In the genomic region with DNA sequence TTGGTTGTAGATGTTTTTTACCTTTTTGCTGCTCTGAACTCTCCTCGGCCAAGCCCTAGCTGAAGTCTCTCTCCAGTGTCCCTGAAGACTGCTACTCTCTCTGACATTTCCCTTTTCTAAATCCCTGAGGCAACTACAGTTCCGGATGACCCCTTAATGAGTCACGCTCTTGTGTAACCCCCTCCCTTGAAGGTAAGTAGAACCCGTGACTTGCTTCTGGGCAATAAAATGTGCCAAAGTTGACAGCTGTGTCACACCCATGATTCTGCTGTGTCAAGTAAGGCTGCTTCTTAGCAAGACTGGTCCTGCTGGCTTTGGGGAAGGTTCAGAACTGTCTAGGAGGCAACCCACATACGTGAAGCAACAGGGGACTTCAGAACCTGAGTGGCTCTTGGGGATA, we compare ENCODE assay signal across 16 mouse cellular contexts. TPM values are rescaled to one million over a fixed set of nuclear protein-coding genes. Genes with fewer than 3 reads are reported as not detected.
DNase-seq lines count a peak whose midpoint lies in the region; ATAC-seq and TF ChIP-seq lines count a peak whose summit lies in the region.
"Had no signal": no experiment of that assay in that cellular context is flagged by ENCODE, and none has a peak within 500 bp of the region (broad histone marks: within the 10 kb centered on the region; RNA-seq: fewer than 3 reads in every experiment).

No protein-coding gene starts in this region.

- H3K4me2 ChIP-seq in intestine, postnatal 0 days (replicated peaks; ENCODE audit: low read depth) = no peak overlapping the region
- no peak overlapping the region for H3K4me2 ChIP-seq in stomach, postnatal 0 days (replicated peaks; ENCODE audit: low read depth)
- H3K4me2 ChIP-seq: liver, embryonic 13.5 days; midbrain, embryonic 11.5 days had no signal

- H3K4me1 ChIP-seq in lung, adult 2 months (ENCODE audit: control insufficient read depth, insufficient read depth, low read length) = no peaks in the 10 kb centered on the region
- H3K4me1 ChIP-seq in intestine, postnatal 0 days (replicated peaks; ENCODE audit: control insufficient read depth, insufficient read depth, low read length) = no peaks in the 10 kb centered on the region
- no peaks in the 10 kb centered on the region for H3K4me1 ChIP-seq in stomach, postnatal 0 days (replicated peaks; ENCODE audit: control insufficient read depth, insufficient read depth)
- no peaks in the 10 kb centered on the region for H3K4me1 ChIP-seq in cerebellum, adult 2 months (ENCODE audit: control insufficient read depth, insufficient read depth, low read length)
- H3K4me1 ChIP-seq: forebrain, embryonic 10.5 days had no signal

- ATAC-seq in intestine, postnatal 0 days = peak; percentile 79
- peak; percentile 66 for ATAC-seq in stomach, postnatal 0 days (ENCODE audit: low FRiP score, low TSS enrichment)
- ATAC-seq: inflammation-experienced regulatory T-cells, adult 6 months had no signal

- no peak for TF ChIP-seq POLR2A in lung, adult 2 months (IDR thresholded peaks at IDR 0.05; ENCODE audit: borderline replicate concordance, extremely low read depth, low read depth, low read length)
- TF ChIP-seq POLR2A in cerebellum, adult 2 months (IDR thresholded peaks at IDR 0.05; ENCODE audit: borderline replicate concordance, insufficient read depth, low read length) = no peak

- intact Hi-C loops in heart, postnatal 10 days (cut with DNase I) = no loop called here

- no peak for TF ChIP-seq CTCF in lung, adult 2 months (IDR thresholded peaks at IDR 0.05; ENCODE audit: insufficient read depth, low read length)
- TF ChIP-seq CTCF in intestine, postnatal 0 days (IDR thresholded peaks at IDR 0.05; ENCODE audit: low read depth) = no peak
- no peak for TF ChIP-seq CTCF in stomach, postnatal 0 days (IDR thresholded peaks at IDR 0.05; ENCODE audit: low read depth)
- no peak for TF ChIP-seq CTCF in cerebellum, adult 2 months (IDR thresholded peaks at IDR 0.05; ENCODE audit: borderline replicate concordance, insufficient read depth, low read depth, low read length)

- 60% methylated on average over 5 of the region's 5 CpGs for WGBS in lung, adult 2 months
- WGBS in intestine, postnatal 0 days = 28% methylated on average over 5 of the region's 5 CpGs
- WGBS in stomach, postnatal 0 days = 52% methylated on average over 5 of the region's 5 CpGs
- 65% methylated on average over 5 of the region's 5 CpGs for WGBS in cerebellum, adult 2 months

- DNase-seq in lung, adult 18-20 months = peak; percentile 47 to 63
- no peak for DNase-seq in lung, adult 2 months
- DNase-seq in adrenal gland, postnatal 14 days = peak; percentile 38
- DNase-seq in stomach, postnatal 0 days (ENCODE audit: low spot score) = no peak
- no peak for DNase-seq in cerebellum, adult 2 months
- DNase-seq in heart, postnatal 10 days = no peak
- DNase-seq: kidney, postnatal 4 days; liver, embryonic 13.5 days; right cerebral cortex, postnatal 25 days; thymus, postnatal 25 days had no signal

- no peaks in the 10 kb centered on the region for H3K9me3 ChIP-seq in intestine, postnatal 0 days (ENCODE audit: control insufficient read depth)
- H3K9me3 ChIP-seq in stomach, postnatal 0 days (ENCODE audit: control insufficient read depth, low read length) = no peaks in the 10 kb centered on the region
- H3K9me3 ChIP-seq: liver, embryonic 13.5 days had no signal

- no peak overlapping the region for H3K9ac ChIP-seq in intestine, postnatal 0 days (ENCODE audit: low read depth, low read length)
- no peak overlapping the region for H3K9ac ChIP-seq in stomach, postnatal 0 days (ENCODE audit: low read length)
- H3K9ac ChIP-seq: liver, embryonic 13.5 days had no signal

- TF ChIP-seq EP300 in stomach, postnatal 0 days (optimal IDR thresholded peaks at IDR 0.05) = peak; percentile 75

- no peaks in the 10 kb centered on the region for H3K27me3 ChIP-seq in intestine, postnatal 0 days (replicated peaks; ENCODE audit: control insufficient read depth, insufficient read depth, low read length)
- no peaks in the 10 kb centered on the region for H3K27me3 ChIP-seq in stomach, postnatal 0 days (ENCODE audit: control insufficient read depth, insufficient read depth, low read length)
- H3K27me3 ChIP-seq in cerebellum, adult 2 months (ENCODE audit: control insufficient read depth, insufficient read depth, low read length) = no peaks in the 10 kb centered on the region
- H3K27me3 ChIP-seq: liver, embryonic 13.5 days had no signal

- 0 out of 2 replicates have a peak overlapping the region, but pooled peaks have one; percentile 2 for H3K27ac ChIP-seq in intestine, postnatal 0 days (ENCODE audit: low read depth, low read length)
- H3K27ac ChIP-seq in stomach, postnatal 0 days (replicated peaks) = no peak overlapping the region; the same call in 1 of the 2 replicates
- H3K27ac ChIP-seq in cerebellum, adult 2 months (ENCODE audit: insufficient read depth, low read length) = no peak overlapping the region
- H3K27ac ChIP-seq: forebrain, embryonic 10.5 days; liver, embryonic 13.5 days had no signal

- H3K36me3 ChIP-seq in intestine, postnatal 0 days (ENCODE audit: control insufficient read depth, insufficient read depth) = no peaks in the 10 kb centered on the region
- no peaks in the 10 kb centered on the region for H3K36me3 ChIP-seq in stomach, postnatal 0 days (ENCODE audit: control insufficient read depth, insufficient read depth, low read length)
- H3K36me3 ChIP-seq: forebrain, embryonic 10.5 days; liver, embryonic 13.5 days had no signal

- H3K4me3 ChIP-seq in lung, adult 2 months (replicated peaks; ENCODE audit: extremely low read depth, low read depth, low read length) = no peak overlapping the region
- no peak overlapping the region for H3K4me3 ChIP-seq in intestine, postnatal 0 days (ENCODE audit: low read depth, low read length)
- no peak overlapping the region for H3K4me3 ChIP-seq in stomach, postnatal 0 days (ENCODE audit: low read depth, low read length)
- no peak overlapping the region for H3K4me3 ChIP-seq in cerebellum, adult 2 months (replicated peaks; ENCODE audit: insufficient read depth, low read depth, low read length)
- H3K4me3 ChIP-seq: forebrain, embryonic 10.5 days; liver, embryonic 13.5 days had no signal

RNA-seq across cellular contexts. Expression of gene Snx27, which starts 5.4 kb away (rescaled TPM):
- polyA plus RNA-seq in lung, adult 2 months (2012; rRNA removed) = 7.8 and 10.8 TPM in 2 replicates
- 35.7 and 37.5 TPM in 2 replicates for total RNA-seq in adrenal gland, postnatal 14 days (2021)
- polyA plus RNA-seq in intestine, postnatal 0 days (2015; fragmentation: Nextera tagmentation; extraction: Ambion mirVana) = 20.9 and 26.5 TPM in 2 replicates
- polyA plus RNA-seq in stomach, postnatal 0 days (2015; fragmentation: Nextera tagmentation; extraction: Ambion mirVana) = 17.6 and 20.3 TPM in 2 replicates
- polyA plus RNA-seq in cerebellum, adult 2 months (2012; rRNA removed) = 55.9 and 58.6 TPM in 2 replicates
- 10 to 100 TPM; 26.8 to 32.7 TPM for total RNA-seq in heart, postnatal 10 days (2021)

RNA-seq across cellular contexts. Expression of gene Gm10972, which starts 55.0 kb away (rescaled TPM):
- not detected in 2 replicates for polyA plus RNA-seq in lung, adult 2 months (2012; rRNA removed)
- not detected in 2 replicates for total RNA-seq in adrenal gland, postnatal 14 days (2021)
- polyA plus RNA-seq in intestine, postnatal 0 days (2015; fragmentation: Nextera tagmentation; extraction: Ambion mirVana) = not detected in 2 replicates
- not detected in 2 replicates for polyA plus RNA-seq in stomach, postnatal 0 days (2015; fragmentation: Nextera tagmentation; extraction: Ambion mirVana)
- not detected in 2 replicates for polyA plus RNA-seq in cerebellum, adult 2 months (2012; rRNA removed)
- total RNA-seq in heart, postnatal 10 days (2021) = not detected
- polyA plus RNA-seq: forebrain, embryonic 10.5 days; heart, postnatal 0 days; inflammation-experienced regulatory T-cells, adult 6 months; liver, embryonic 13.5 days; midbrain, embryonic 11.5 days; neural tube, embryonic 14.5 days had no signal

Comparison
In these comparisons a context has a peak if more than half of its experiments do, and no peak if none do; other contexts are left out.
1. DNase-seq: peak in lung, adult 18-20 months (2 of 2) and adrenal gland, postnatal 14 days (single experiment); none in lung, adult 2 months (single experiment), stomach, postnatal 0 days (single experiment), cerebellum, adult 2 months (0 of 2) and heart, postnatal 10 days (0 of 2).